Mouse (Mus musculus): ENCODE measurements around the gene Pcbd1.

DNA sequence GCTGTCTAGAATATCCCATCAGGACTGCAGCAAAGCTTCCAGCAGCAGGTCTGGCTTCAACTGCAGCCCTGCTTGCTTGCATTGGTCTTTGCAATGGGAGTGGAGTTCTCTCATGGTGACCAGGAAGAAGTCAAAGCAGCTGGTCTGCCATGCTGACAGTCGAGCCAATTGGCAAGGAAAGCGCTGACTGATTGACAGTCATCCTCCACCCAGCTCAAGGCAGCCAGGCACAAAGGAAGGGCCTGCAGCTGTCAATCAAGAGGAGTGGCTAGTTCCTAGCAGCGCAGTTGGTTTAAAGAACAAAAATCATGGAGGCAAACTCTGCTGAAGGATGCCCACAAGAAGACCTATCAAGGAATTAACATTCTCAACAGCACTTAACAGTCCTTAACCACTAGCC lies 2.6 kb upstream of the Pcbd1 start:
- TF ChIP-seq GATA1 (IDR thresholded peaks at IDR 0.05; ENCODE audit: borderline replicate concordance, low read length) (no peak), FLI1 (IDR thresholded peaks at IDR 0.05; ENCODE audit: low read length) (no peak)

Data from megakaryocyte, embryonic 14.5 days (primary cell).